Mouse (Mus musculus) embryonic fibroblast, embryonic 13.5 days (primary cell): ENCODE measurements at regions not wholly inside any gene's neighbourhood (a gene's known extent, or its start where the extent isn't known, plus 50 kb on each side); places are given as distances from the start of the nearest gene placed in this dataset.

Source experiments
- CTCF ChIP-seq: IDR thresholded peaks from 2 replicates; pipeline ENCODE4 v1.5.1; 2011; ENCODE audit warnings: mild to moderate bottlenecking, control low read depth, low read length, moderate library complexity, borderline replicate concordance; ENCODE audit not compliant: insufficient read depth
- POLR2A ChIP-seq: IDR thresholded peaks from 2 replicates; pipeline ENCODE4 v1.6.1; 2011; ENCODE audit warnings: low read depth, mild to moderate bottlenecking, control low read depth, low read length, moderate library complexity

DNA sequence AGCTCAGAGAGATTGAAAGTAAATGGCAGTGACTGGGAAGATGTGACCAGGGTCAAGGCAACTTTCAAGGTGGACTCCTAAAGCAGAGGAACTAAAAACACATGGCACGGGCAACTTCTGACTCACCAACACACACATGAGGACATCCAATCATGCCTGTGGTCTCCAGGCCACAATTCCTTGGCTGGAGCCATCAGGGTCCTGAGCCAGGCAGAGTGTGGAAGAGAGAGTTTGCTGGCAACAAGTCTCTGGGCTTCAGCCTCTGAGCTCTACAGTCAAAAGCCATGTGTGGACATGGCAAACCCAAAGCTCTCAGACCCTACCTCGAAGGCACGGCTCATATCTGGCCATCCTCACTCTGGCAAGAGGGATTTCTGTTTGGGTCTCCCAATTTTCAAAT is 164.1 kb downstream of the Adamts15 start:
- TF ChIP-seq POLR2A: no peak
- TF ChIP-seq CTCF: no peak
